8 mouse cellular contexts compared by ENCODE assay signal in genomic region chr2:105428029-105428428, GRCm38 (mm10). TPM values are rescaled to one million over a fixed set of nuclear protein-coding genes. Genes with fewer than 3 reads are reported as not detected.
DNase-seq lines count a peak whose midpoint lies in the region; ATAC-seq and TF ChIP-seq lines count a peak whose summit lies in the region.

No protein-coding gene starts in this region.

- TF ChIP-seq EP300 in heart, postnatal 0 days (IDR thresholded peaks at IDR 0.05; ENCODE audit: low read depth), result no peak

- TF ChIP-seq CTCF in E14TG2a.4 (conservative IDR thresholded peaks at IDR 0.05; ENCODE audit: low read length), result peak; percentile 70
- peak; percentile 86 for TF ChIP-seq CTCF in heart, postnatal 0 days (IDR thresholded peaks at IDR 0.05; ENCODE audit: low read depth)

- 5% methylated on average over 12 of the region's 12 CpGs for WGBS in forebrain, embryonic 11.5 days
- WGBS in heart, postnatal 0 days, result 3% methylated on average over 12 of the region's 12 CpGs
- 3% methylated on average over 12 of the region's 12 CpGs for WGBS in liver, embryonic 13.5 days (ENCODE audit: insufficient replicate concordance)
- WGBS in neural tube, embryonic 11.5 days, result 4% methylated on average over 12 of the region's 12 CpGs

- no peaks in the 10 kb centered on the region for H3K9me3 ChIP-seq in E14TG2a.4 (ENCODE audit: low read length)
- no peaks in the 10 kb centered on the region for H3K9me3 ChIP-seq in forebrain, embryonic 11.5 days (ENCODE audit: control insufficient read depth, low read length)
- no peaks in the 10 kb centered on the region for H3K9me3 ChIP-seq in heart, postnatal 0 days (replicated peaks; ENCODE audit: control insufficient read depth, low read length)
- H3K9me3 ChIP-seq in liver, embryonic 13.5 days (replicated peaks), result no peaks in the 10 kb centered on the region
- no peaks in the 10 kb centered on the region for H3K9me3 ChIP-seq in neural tube, embryonic 11.5 days (ENCODE audit: control insufficient read depth, low read length)

- peaks cover 21% of the 10 kb centered on the region; the same call in 1 of the 2 replicates for H3K27me3 ChIP-seq in E14TG2a.4 (ENCODE audit: insufficient read depth, low read length)
- H3K27me3 ChIP-seq in forebrain, embryonic 11.5 days (ENCODE audit: control insufficient read depth, insufficient read depth, low read length), result no peaks in the 10 kb centered on the region
- no peaks in the 10 kb centered on the region for H3K27me3 ChIP-seq in heart, postnatal 0 days (ENCODE audit: control insufficient read depth, insufficient read depth, low read length)
- H3K27me3 ChIP-seq in liver, embryonic 13.5 days, result peaks cover 3% of the 10 kb centered on the region; the same call in 1 of the 2 replicates
- no peaks in the 10 kb centered on the region for H3K27me3 ChIP-seq in neural tube, embryonic 11.5 days (ENCODE audit: control insufficient read depth, insufficient read depth, low read length)

- H3K27ac ChIP-seq in forebrain, embryonic 11.5 days (ENCODE audit: low read depth, low read length), result no peak overlapping the region
- no peak overlapping the region for H3K27ac ChIP-seq in heart, postnatal 0 days (ENCODE audit: low read depth)
- H3K27ac ChIP-seq in liver, embryonic 13.5 days, result no peak overlapping the region
- H3K27ac ChIP-seq in neural tube, embryonic 11.5 days (ENCODE audit: low read depth, low read length), result no peak overlapping the region

- no peak overlapping the region for H3K9ac ChIP-seq in forebrain, embryonic 11.5 days (ENCODE audit: low read length)
- no peak overlapping the region for H3K9ac ChIP-seq in heart, postnatal 0 days (replicated peaks; ENCODE audit: low read depth, low read length)
- no peak overlapping the region for H3K9ac ChIP-seq in liver, embryonic 13.5 days
- H3K9ac ChIP-seq in neural tube, embryonic 11.5 days (ENCODE audit: low read length), result no peak overlapping the region

- no peak overlapping the region for H3K4me2 ChIP-seq in forebrain, embryonic 11.5 days (ENCODE audit: low read depth, low read length, severe bottlenecking)
- peak overlapping the region; percentile 49 for H3K4me2 ChIP-seq in heart, postnatal 0 days (ENCODE audit: low read depth, low read length)
- peak overlapping the region; percentile 59 for H3K4me2 ChIP-seq in liver, embryonic 13.5 days
- no peak overlapping the region for H3K4me2 ChIP-seq in neural tube, embryonic 11.5 days (ENCODE audit: low read depth)

- DNase-seq in c-Kit-negative CD71-positive TER-119-positive erythroid progenitor cells, embryonic 14.5 days (ENCODE audit: low read depth, low spot score), result peak; percentile 36
- peak; percentile 82 for DNase-seq in forebrain, embryonic 11.5 days (ENCODE audit: low spot score)
- peak; percentile 55 for DNase-seq in heart, postnatal 0 days (ENCODE audit: low spot score)
- DNase-seq in kidney, postnatal 10 days, result peak; percentile 83
- DNase-seq in liver, embryonic 13.5 days, result peak; percentile 56
- peak; percentile 72 for DNase-seq in neural tube, embryonic 11.5 days (ENCODE audit: low spot score)
- DNase-seq in thymus, postnatal 0 days (ENCODE audit: low spot score), result peak; percentile 51

- ATAC-seq in forebrain, embryonic 11.5 days (replicated peaks; ENCODE audit: low FRiP score), result peak; percentile 58
- ATAC-seq in heart, postnatal 0 days (ENCODE audit: insufficient read depth, low read depth), result peak; percentile 55; the same call in 1 of the 2 replicates
- peak; percentile 47; the same call in 1 of the 2 replicates for ATAC-seq in liver, embryonic 13.5 days (ENCODE audit: low read depth)
- no peak; the same call in 1 of the 2 replicates for ATAC-seq in neural tube, embryonic 11.5 days (ENCODE audit: insufficient read depth, low FRiP score, low TSS enrichment)

- H3K4me1 ChIP-seq in E14TG2a.4 (replicated peaks; ENCODE audit: low read depth, low read length), result no peaks in the 10 kb centered on the region
- no peaks in the 10 kb centered on the region for H3K4me1 ChIP-seq in forebrain, embryonic 11.5 days (replicated peaks; ENCODE audit: control insufficient read depth, insufficient read depth, low read length)
- H3K4me1 ChIP-seq in heart, postnatal 0 days (ENCODE audit: control insufficient read depth, insufficient read depth), result 0 out of 2 replicates have a peak, but pooled peaks cover 4% of the 10 kb centered on the region
- peaks cover 24% of the 10 kb centered on the region for H3K4me1 ChIP-seq in liver, embryonic 13.5 days (replicated peaks)
- H3K4me1 ChIP-seq in neural tube, embryonic 11.5 days (ENCODE audit: control insufficient read depth, insufficient read depth, low read length), result 0 out of 2 replicates have a peak, but pooled peaks cover 2% of the 10 kb centered on the region

- no peak overlapping the region for H3K4me3 ChIP-seq in E14TG2a.4 (replicated peaks; ENCODE audit: low read length)
- H3K4me3 ChIP-seq in forebrain, embryonic 11.5 days (ENCODE audit: low read depth, low read length), result no peak overlapping the region
- peak overlapping the region; percentile 6; the same call in 1 of the 2 replicates for H3K4me3 ChIP-seq in heart, postnatal 0 days (ENCODE audit: low read depth, low read length)
- H3K4me3 ChIP-seq in liver, embryonic 13.5 days (replicated peaks), result peak overlapping the region; percentile 18; the same call in 1 of the 2 replicates
- H3K4me3 ChIP-seq in neural tube, embryonic 11.5 days (ENCODE audit: low read depth, low read length), result no peak overlapping the region

- no peaks in the 10 kb centered on the region for H3K36me3 ChIP-seq in E14TG2a.4 (ENCODE audit: insufficient read depth, low read length)
- no peaks in the 10 kb centered on the region for H3K36me3 ChIP-seq in forebrain, embryonic 11.5 days (ENCODE audit: control insufficient read depth, insufficient read depth, low read length)
- H3K36me3 ChIP-seq in heart, postnatal 0 days (replicated peaks; ENCODE audit: control insufficient read depth, insufficient read depth, low read length), result no peaks in the 10 kb centered on the region
- no peaks in the 10 kb centered on the region for H3K36me3 ChIP-seq in liver, embryonic 13.5 days
- no peaks in the 10 kb centered on the region for H3K36me3 ChIP-seq in neural tube, embryonic 11.5 days (ENCODE audit: control insufficient read depth, insufficient read depth, low read length)

RNA-seq across cellular contexts. Expression of gene Rcn1, which starts 28.9 kb away (rescaled TPM):
- 116 and 120 TPM in 2 replicates for polyA plus RNA-seq in forebrain, embryonic 11.5 days (2014; fragmentation: Nextera tagmentation; extraction: Ambion mirVana)
- total RNA-seq in heart, postnatal 0 days (2014; rRNA removed; ENCODE audit: low replicate concordance), result 33.3 and 34.5 TPM in 2 replicates
- 54.0 and 58.8 TPM in 2 replicates for polyA plus RNA-seq in heart, postnatal 0 days (2015; fragmentation: Nextera tagmentation; extraction: Ambion mirVana)
- polyA plus RNA-seq in liver, embryonic 13.5 days (2015; fragmentation: Nextera tagmentation; extraction: Ambion mirVana), result 29.1 and 31.5 TPM in 2 replicates
- 123 and 129 TPM in 2 replicates for polyA plus RNA-seq in neural tube, embryonic 11.5 days (2014; fragmentation: Nextera tagmentation; extraction: Ambion mirVana)
- 42.6 and 46.8 TPM in 2 replicates for polyA plus RNA-seq in thymus, postnatal 0 days (2015; fragmentation: Nextera tagmentation; extraction: Ambion mirVana)

Comparison
In these comparisons a context has a peak if more than half of its experiments do, and no peak if none do; other contexts are left out.
1. H3K4me3 ChIP-seq: peak in heart, postnatal 0 days (single experiment) and liver, embryonic 13.5 days (single experiment); none in E14TG2a.4 (single experiment), forebrain, embryonic 11.5 days (single experiment) and neural tube, embryonic 11.5 days (single experiment).
2. H3K4me2 ChIP-seq: peak in heart, postnatal 0 days (single experiment) and liver, embryonic 13.5 days (single experiment); none in forebrain, embryonic 11.5 days (single experiment) and neural tube, embryonic 11.5 days (single experiment).
3. Peak in every context shown above with its lines, with median percentiles within 50 percentile points of each other: DNase-seq.